Mouse (Mus musculus): Measurements from ENCODE around the gene Pcid2.
"Not testable (repeated sequence)": the region's sequence is repeated elsewhere in the genome, so short reads cannot be mapped to it uniquely, and the experiment has no call there.

The Pcid2 gene

DNA sequence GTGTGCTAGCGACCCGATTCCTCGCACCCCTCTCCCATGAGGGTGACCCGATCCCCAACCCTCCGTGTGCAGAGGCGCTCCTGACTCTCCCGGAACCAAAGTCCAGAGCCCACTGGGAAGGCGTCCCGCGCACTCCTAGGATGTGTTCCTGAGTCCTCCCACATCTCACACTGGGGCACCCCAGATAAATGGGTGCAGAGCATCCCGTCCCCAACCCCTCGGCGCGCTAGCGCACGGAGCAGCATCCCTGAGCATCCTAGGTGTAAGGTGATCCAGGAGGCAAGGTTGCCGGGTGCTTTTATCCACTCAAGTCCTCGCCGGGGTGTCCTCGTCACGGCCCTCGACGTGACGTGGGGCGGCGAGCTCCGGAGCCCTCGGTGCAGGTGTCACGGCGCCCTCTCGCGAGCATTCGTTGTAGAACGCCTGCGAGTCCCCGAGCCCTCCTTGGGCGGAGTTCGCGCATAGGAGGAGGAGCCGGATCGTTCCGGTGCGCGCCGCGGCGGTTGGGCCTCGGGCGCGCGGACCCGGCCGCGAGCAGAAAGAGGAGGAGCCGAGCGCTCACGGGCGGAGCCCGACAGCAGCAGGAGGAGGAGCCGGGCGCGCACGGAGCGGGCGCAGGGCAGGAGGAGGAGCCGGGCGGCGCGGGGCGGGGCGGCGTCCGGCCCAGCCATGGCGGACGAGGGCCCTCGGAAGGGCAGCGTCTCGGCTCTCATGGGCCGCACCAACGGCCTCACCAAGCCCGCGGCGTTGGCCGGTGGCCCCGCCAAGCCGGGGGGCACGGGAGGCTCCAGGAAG lies at the start of gene Pcid2, which contains the start of gene Cul4a:
TSS of gene Pcid2 (minus strand) at position 373 of the 795 bp plus-strand sequence.
TSS of gene Cul4a (plus strand) at position 535 of the 795 bp plus-strand sequence.
- in situ Hi-C loops (cut with MboI, MseI): loop anchor here (5.0 kb wide), 1 partner anchor 677 kb away; no protein-coding TSS in a partner anchor

- in situ Hi-C loops (cut with MboI, MseI): no loop called here
These were observed 48.8 kb upstream of the Pcid2 start for GRCm38 (mm10) chr8:13154099-13154498.

- in situ Hi-C loops (cut with MboI, MseI): no loop called here
These were observed 45.7 kb upstream of the Pcid2 start for GRCm38 (mm10) chr8:13150929-13151328.

DNA sequence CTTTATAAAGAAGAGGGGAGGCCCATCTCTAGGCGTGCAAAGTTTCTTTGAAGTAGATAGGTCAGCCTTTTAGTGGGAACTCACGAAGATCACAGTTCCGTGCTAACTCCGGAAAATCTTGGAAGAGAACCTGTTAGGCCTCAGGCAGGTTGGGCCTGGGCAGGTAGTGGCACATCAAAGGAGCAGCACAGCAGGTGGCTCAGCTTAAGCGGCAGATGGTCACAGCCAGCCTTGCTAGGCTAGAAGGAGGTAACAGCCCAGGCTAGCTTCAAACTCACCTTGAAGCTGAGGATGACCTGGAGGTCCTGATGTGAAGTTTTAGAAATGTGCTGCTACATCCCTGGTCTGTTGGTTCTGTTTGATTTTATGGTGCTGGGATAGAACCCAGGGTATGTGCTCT lies 44.6 kb upstream of the Pcid2 start:
- in situ Hi-C loops (cut with MboI, MseI): no loop called here

DNA sequence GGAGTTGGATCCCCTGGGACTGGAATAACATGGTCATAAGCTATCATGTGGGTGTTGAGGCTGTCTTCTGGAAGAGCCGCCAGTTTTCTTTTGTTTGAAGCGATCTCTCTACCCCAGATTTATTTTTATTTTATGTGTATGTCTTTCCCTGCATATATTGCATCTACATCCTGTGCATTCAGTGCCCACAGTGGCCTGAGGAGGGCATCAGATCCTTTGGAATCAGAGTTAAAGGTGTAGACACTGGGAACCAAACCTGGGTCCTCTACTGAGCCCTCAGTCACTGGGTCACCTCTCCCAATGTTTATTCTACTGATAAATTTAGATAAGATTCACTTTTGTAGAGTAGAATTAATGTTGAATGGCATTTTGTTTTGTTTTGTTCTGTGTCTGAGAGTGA lies 44.0 kb upstream of the Pcid2 start:
- in situ Hi-C loops (cut with MboI, MseI): no loop called here

DNA sequence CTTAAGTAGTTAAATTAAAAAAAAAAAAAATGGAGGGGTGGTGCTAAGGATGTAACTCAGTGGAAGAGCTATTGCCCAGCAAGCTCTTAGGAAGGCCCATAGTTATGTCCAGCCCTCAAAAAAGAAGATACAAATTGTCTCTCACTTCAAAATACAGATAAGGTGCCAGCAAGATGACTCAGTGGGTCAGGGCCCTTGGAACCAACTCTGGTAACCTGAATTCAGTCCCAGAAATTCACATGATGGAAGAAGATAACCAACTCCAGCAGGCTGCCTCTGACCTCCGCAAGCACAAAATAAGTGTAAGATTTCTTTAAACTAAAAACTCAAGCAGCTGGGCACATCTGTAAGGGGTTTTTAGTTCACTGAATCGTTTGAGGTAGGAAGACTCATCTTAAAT lies 43.2 kb upstream of the Pcid2 start:
- in situ Hi-C loops (cut with MboI, MseI): no loop called here

DNA sequence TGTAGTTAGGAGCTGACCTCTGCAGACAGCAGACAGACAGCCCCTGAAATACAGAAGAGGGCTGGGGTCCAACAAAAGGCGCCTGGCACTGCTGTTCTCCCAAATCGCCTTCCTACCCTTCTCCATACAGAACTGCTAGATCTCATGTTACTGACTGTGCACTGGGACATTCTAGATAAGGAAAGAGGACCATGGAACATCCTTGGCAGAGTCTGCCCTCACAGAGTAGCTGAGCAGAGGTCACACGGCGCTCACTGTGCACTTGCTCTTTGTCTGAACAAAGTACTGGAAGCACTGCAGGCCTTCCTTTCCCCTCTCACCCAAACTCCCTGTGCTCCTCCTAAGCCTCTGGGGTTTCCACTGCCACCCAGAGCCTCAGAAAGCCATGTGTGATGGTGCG lies 36.4 kb upstream of the Pcid2 start:
- in situ Hi-C loops (cut with MboI, MseI): no loop called here

- in situ Hi-C loops (cut with MboI, MseI): loop anchor here (5.0 kb wide), 1 partner anchor 152 kb away; no protein-coding TSS in a partner anchor
These were observed 34.5 kb upstream of the Pcid2 start for GRCm38 (mm10) chr8:13139641-13140182.

DNA sequence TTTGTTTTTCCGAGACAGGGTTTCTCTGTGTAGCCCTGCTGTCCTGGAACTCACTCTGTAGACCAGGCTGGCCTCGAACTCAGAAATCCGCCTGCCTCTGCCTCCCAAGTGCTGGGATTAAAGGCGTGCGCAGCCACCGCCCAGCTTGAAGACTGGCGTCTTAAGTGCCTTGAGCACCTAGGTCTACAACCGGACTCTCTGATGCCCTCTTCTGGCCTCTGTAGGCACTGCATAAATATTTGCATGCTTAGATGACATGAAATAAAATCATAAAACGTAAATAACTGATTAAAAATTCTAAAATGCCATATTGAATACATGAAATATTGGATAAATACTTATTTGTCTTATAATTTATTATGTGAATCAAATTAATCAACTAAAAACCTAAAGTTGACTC lies 27.0 kb upstream of the Pcid2 start:
- in situ Hi-C loops (cut with MboI, MseI): not testable (repeated sequence)

DNA sequence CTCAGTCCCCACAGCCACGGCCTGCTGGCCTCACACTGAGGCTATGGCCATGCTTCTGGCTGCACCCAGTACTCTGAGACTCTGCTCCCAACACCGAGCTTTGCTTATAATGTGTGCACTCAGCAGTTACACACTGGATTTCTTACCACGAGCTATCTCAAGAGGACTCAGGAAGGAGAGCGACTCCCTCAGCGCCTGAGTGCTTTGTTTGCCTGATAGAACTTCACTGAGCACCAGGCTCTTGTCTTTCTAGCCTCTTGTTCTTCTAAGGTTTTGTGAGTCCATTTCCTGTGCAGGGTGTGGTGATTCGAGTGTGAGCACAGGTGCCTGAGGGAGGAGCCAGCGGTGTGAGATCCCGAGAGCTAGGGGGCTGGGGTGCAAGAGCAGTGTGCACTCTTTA lies 19.6 kb upstream of the Pcid2 start:
- in situ Hi-C loops (cut with MboI, MseI): no loop called here

DNA sequence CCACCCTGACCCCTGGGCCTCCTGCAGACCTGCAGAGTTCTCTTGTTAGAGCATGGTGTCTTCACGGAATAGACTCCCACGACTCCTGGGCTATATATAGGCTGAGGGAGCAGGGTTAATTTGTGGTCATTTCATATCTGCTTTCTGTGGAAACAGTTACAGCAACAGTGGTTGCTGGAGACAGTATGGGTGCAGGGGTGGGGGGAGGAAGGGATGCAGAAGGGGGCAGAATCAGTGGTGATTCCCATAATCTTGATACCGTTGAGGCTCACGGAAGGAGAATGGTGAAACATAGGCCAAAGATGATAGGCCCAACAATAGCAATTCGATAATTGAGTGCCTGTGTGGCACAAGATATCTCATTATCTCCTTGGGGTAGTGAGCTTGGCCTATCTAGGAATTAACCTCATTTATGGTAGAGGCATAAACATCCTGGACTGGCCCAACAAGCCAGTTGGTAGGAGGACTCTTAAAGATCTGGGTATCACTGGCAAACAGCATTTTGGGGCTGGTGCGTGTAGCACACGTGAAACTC lies 17.7 kb upstream of the Pcid2 start:
- in situ Hi-C loops (cut with MboI, MseI): no loop called here

- in situ Hi-C loops (cut with MboI, MseI): no loop called here
These were observed 15.8 kb upstream of the Pcid2 start for GRCm38 (mm10) chr8:13120882-13121665.

DNA sequence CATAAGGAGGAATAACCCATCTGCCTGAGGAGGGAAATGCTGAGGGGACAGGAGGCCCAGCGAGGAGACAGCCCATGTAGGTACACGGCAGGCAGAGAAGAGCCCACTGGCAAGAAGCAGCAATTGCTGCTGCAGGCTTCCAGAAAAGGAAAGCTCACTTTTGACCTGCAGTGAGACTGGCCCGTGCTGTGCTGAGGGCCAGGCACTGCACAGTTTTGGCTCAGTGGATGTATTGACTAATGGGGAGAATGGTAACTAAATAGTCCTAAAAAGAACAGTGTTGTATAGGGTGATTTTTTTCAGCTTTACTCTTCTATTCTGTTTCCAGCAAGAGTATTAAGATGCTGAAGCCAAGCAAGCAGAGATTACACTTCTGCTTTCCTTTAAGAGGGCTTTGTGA lies 13.3 kb upstream of the Pcid2 start:
- in situ Hi-C loops (cut with MboI, MseI): no loop called here

DNA sequence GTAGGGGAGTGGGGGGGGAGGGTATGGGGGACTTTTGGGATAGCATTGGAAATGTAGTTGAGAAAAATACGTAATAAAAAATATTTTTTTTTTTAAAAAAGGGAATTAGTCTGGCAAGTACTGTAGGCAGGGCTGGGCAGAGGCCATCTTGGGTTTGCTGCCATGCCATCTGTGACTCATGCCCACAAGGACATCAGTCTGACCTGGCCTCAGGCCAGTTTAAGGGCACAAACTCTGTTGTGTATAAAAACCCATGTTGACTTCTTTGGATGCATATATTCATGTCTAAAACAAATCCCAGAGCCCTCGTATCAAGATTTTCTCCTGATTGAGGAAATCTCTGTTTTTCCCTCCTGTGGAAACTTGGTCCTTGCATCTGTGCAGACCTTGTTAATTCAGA lies 11.8 kb upstream of the Pcid2 start:
- in situ Hi-C loops (cut with MboI, MseI): no loop called here

GRCm38 (mm10) chr8:13113232-13113631 lies 8.0 kb upstream of the Pcid2 start:
- in situ Hi-C loops (cut with MboI, MseI): no loop called here

DNA sequence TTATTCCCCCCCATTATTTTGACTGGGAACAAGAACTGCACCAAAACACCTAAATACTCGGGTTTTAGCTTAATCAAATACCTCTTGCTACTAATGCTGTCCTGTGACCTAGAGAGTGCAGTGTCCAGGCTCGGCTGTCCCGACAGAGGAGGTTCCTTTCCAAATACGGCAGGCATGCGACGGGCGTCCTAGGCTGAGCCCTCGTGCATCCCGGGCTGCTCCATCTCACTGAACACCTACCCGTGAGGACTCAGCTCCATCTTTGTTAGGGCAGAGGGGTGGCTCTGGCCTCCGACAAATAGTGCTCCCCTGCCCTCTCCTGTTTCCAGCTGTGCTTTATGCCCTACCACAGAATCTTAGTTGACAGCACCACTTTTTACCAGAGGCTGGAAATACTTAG lies 6.7 kb upstream of the Pcid2 start:
- in situ Hi-C loops (cut with MboI, MseI): no loop called here

- in situ Hi-C loops (cut with MboI, MseI): loop anchor here (5.0 kb wide), 1 partner anchor 673 kb away; no protein-coding TSS in a partner anchor
These were observed 4.2 kb upstream of the Pcid2 start for GRCm38 (mm10) chr8:13109416-13109960.

GRCm38 (mm10) chr8:13108967-13109366 lies 3.7 kb upstream of the Pcid2 start:
- in situ Hi-C loops (cut with MboI, MseI): loop anchor here (5.0 kb wide), 1 partner anchor 673 kb away; no protein-coding TSS in a partner anchor

DNA sequence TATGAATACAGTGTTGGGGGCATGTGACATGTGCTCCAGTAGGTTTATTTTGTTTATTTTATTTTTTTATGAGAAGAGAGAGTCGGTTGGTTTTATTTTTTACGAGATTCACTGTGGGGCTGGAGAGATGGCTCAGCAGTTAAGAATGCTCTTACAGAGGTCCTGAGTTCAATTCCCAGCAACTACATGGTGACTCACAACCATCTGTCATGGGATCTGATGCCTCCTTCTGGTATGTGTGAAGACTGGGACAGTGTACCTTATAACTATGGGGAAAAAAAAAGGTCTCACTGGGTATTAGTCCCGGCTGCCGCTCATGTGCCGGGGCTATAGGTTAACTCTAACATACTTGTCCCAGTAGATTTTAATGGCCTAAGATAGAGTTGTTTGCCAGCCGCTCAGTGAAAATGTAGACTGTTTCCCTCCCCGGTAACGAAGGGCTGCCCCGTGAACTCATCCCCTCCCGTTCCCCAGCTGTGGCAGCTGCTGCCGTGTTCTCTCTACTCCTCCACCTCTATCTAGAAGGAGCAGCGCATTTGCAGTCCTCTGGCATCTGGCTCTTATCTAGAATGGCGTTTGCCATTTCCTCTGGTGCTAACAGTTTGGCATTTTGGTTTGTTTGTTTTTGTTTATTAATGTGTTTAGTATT lies 2.9 kb upstream of the Pcid2 start:
- in situ Hi-C loops (cut with MboI, MseI): loop anchor here (5.0 kb wide), 1 partner anchor 674 kb away; no protein-coding TSS in a partner anchor

DNA sequence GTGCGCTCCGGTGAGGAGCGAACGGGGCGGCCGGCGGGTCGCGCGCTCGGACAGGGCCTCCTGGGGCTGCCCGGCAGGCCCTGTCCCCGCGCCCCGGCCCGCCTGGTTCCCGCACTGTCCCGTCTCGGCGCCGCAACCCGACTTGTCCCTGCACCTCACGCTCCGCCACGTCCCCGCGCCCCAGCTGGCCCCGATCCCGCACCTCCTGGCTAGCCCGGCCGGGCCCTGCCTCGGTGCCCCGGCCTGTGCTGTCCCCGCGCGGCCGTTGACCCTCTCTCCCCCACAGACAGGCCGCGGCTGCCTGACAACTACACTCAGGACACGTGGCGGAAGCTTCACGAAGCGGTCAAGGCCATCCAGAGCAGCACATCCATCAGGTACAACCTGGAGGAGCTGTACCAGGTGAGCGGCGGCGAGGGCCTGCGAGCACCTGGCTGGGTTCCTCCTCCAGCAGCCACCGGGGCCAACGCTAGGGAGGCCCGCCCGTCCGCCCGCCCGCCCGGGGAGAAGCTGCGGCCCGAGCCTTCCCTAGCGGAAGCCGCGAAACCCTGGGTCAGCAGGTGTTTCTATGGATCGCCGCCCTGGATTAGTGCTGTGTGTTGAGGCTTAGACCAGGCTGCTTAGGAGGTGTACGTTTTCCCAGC lies 771 bp upstream of the Pcid2 start:
- in situ Hi-C loops (cut with MboI, MseI): loop anchor here (5.0 kb wide), 1 partner anchor 676 kb away; no protein-coding TSS in a partner anchor

All from T-helper 1 cell (primary cell).